Mouse (Mus musculus) neural tube, embryonic 14.5 days (tissue): ENCODE measurements around the gene Tgm4. TPM values are rescaled to one million over a fixed set of nuclear protein-coding genes. Genes with fewer than 3 reads are reported as not detected.
A peak's percentile ranks its signal among the peaks of the same experiment; 100 is the strongest.

Experiments
- ATAC-seq: fragments of 200-750 bp; cut with Nextera tagmentation; 2 replicates; pipeline ENCODE4 v1.8.0; 2017; ENCODE audit warnings: low read depth, mild to moderate bottlenecking, moderate TSS enrichment, moderate library complexity
- H3K27ac ChIP-seq: fragments of 300-500 bp; sonication (generic); 2 replicates; pipeline ENCODE4 v1.5.1; 2014; ENCODE audit warnings: low read depth, mild to moderate bottlenecking, control low read depth, low read length, moderate library complexity, mixed read lengths
- H3K27me3 ChIP-seq: fragments of 300-500 bp; sonication (generic); 2 replicates; pipeline ENCODE4 v1.6.1; 2014; ENCODE audit warnings: low read length; ENCODE audit not compliant: control insufficient read depth, insufficient read depth
- H3K36me3 ChIP-seq: fragments of 300-500 bp; sonication (generic); 2 replicates; pipeline ENCODE4 v1.6.1; 2014; ENCODE audit warnings: low read length, mixed read lengths; ENCODE audit not compliant: control insufficient read depth, insufficient read depth
- H3K4me1 ChIP-seq: fragments of 300-500 bp; sonication (generic); 2 replicates; pipeline ENCODE4 v1.6.1; 2014; ENCODE audit warnings: low read length; ENCODE audit not compliant: control insufficient read depth, insufficient read depth
- H3K4me2 ChIP-seq: fragments of 300-500 bp; sonication (generic); 2 replicates; pipeline ENCODE4 v1.6.1; 2014; ENCODE audit warnings: mild to moderate bottlenecking, low read depth, low read length, control low read depth
- H3K4me3 ChIP-seq: fragments of 300-500 bp; sonication (generic); 2 replicates; pipeline ENCODE4 v1.5.1; 2014; ENCODE audit warnings: low read depth, low read length, control low read depth, mixed read lengths
- H3K9ac ChIP-seq: fragments of 300-500 bp; sonication (generic); replicated peaks from 2 replicates; pipeline ENCODE4 v1.6.1; 2014; ENCODE audit warnings: low read depth, mild to moderate bottlenecking, control low read depth, low read length, mixed read lengths
- H3K9me3 ChIP-seq: fragments of 300-500 bp; sonication (generic); 2 replicates; pipeline ENCODE4 v1.6.1; 2016; ENCODE audit warnings: low read length; ENCODE audit not compliant: control insufficient read depth
- WGBS: fragments of 180-500 bp; shearing (Covaris S2); extraction: QIAGEN DNeasy Blood & Tissue Kit; methylation state at CpG from one replicate; pipeline ENCODE4 v1.1.7; 2014; 5-methylcytosine and 5-hydroxymethylcytosine counted together
- polyA plus RNA-seq: library from polyadenylated mRNA; unstranded; fragments of >200 nt; fragmentation: Nextera tagmentation; extraction: Ambion mirVana; gene quantifications from 2 replicates; pipeline ENCODE4 v1.2.1, GENCODE M21; 2014

The Tgm4 gene
- polyA plus RNA-seq, 1 experiment from 2014 or later: 0.55 TPM

- peak overlapping the region; percentile 92; the same call in 1 of the 2 replicates for H3K27ac ChIP-seq
- peak overlapping the region; percentile 91 for H3K4me2 ChIP-seq
- peak overlapping the region; percentile 89 for H3K9ac ChIP-seq
- peaks cover 17% of the 10 kb centered on the region; the same call in 1 of the 2 replicates for H3K4me1 ChIP-seq
- 62% methylated on average over 6 of the region's 6 CpGs for WGBS
- no peak for ATAC-seq
- peak overlapping the region; percentile 98 for H3K4me3 ChIP-seq
- 0 out of 2 replicates have a peak, but pooled peaks cover 5% of the 10 kb centered on the region for H3K36me3 ChIP-seq
- no peaks in the 10 kb centered on the region for H3K9me3 ChIP-seq
- no peaks in the 10 kb centered on the region for H3K27me3 ChIP-seq
Measured at GRCm38 (mm10) chr9:123113931-123114330, 79.4 kb downstream of the Tgm4 start.

- H3K4me2 ChIP-seq: no peak overlapping the region
- 100% methylated on average over 1 of the region's 1 CpGs for WGBS
- H3K4me1 ChIP-seq: peaks cover 17% of the 10 kb centered on the region; the same call in 1 of the 2 replicates
- H3K27me3 ChIP-seq: no peaks in the 10 kb centered on the region
- peaks cover 17% of the 10 kb centered on the region for H3K36me3 ChIP-seq
- no peaks in the 10 kb centered on the region for H3K9me3 ChIP-seq
- no peak for ATAC-seq
- no peak overlapping the region for H3K9ac ChIP-seq
- H3K4me3 ChIP-seq: no peak overlapping the region
- H3K27ac ChIP-seq: no peak overlapping the region
Measured at GRCm38 (mm10) chr9:123115566-123115965, 81.0 kb downstream of the Tgm4 start.

Other genes with a start within 250 kb of the Tgm4 start
- 9.8 and 12.1 TPM in 2 replicates for gene Tcaim, start 229.2 kb upstream of the Tgm4 start, polyA plus RNA-seq
- gene Gm35549, start 190.7 kb upstream of the Tgm4 start, polyA plus RNA-seq: 1.3 and 1.6 TPM in 2 replicates
- gene Zfp445, start 168.7 kb upstream of the Tgm4 start, polyA plus RNA-seq: 98.4 and 107 TPM in 2 replicates
- gene Zkscan7, start 149.0 kb upstream of the Tgm4 start, polyA plus RNA-seq: 3.1 and 4.0 TPM in 2 replicates
- 18.8 and 21.4 TPM in 2 replicates for gene Zfp105, start 111.7 kb upstream of the Tgm4 start, polyA plus RNA-seq
- 33.2 and 34.5 TPM in 2 replicates for gene 1110059G10Rik, start 83.7 kb upstream of the Tgm4 start, polyA plus RNA-seq
- gene Kif15, start 83.7 kb upstream of the Tgm4 start, polyA plus RNA-seq: 8.9 and 9.0 TPM in 2 replicates
- 30.4 and 30.8 TPM in 2 replicates for gene Tmem42, start 13.4 kb upstream of the Tgm4 start, polyA plus RNA-seq
- gene Zdhhc3, start 78.5 kb downstream of the Tgm4 start, polyA plus RNA-seq: 63.6 and 65.9 TPM in 2 replicates
- gene Exosc7, start 78.5 kb downstream of the Tgm4 start, polyA plus RNA-seq: 71.9 and 76.9 TPM in 2 replicates
- gene Clec3b, start 116.2 kb downstream of the Tgm4 start, polyA plus RNA-seq: not detected in 2 replicates
- gene Cdcp1, start 181.3 kb downstream of the Tgm4 start, polyA plus RNA-seq: 0.08 and 0.17 TPM in 2 replicates
- 30.4 and 37.2 TPM in 2 replicates for gene Tmem158, start 226.0 kb downstream of the Tgm4 start, polyA plus RNA-seq